Mouse (Mus musculus): ENCODE measurements around the gene Slc41a2. TPM values are rescaled to one million over a fixed set of nuclear protein-coding genes. Genes with fewer than 3 reads are reported as not detected.

The Slc41a2 gene
- total and polyA plus RNA-seq, 3 experiments = 0.17 TPM; not detected in 2

DNA sequence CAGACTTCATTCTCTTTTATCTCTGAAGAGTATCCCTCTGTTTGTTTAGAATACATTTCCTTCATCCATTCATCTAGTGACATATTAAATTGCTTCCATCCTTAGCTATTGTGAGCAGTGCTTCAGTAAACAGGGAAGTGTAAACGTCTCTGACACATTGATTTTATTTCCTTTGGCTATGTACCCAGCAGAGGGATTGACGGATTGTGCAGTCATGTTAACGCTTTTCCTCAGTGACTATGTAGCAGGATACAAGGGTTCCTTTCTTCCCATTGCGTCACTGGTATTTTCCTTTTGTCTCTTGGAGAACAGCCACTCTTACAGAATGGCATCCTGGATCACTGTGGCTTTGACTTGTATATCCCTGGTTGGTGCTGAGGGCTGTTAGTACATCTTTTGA lies 76.4 kb downstream of the Slc41a2 start:
- Histone ChIP-seq H3K79me2 (replicated peaks; ENCODE audit: control insufficient read depth, extremely low read depth, insufficient read depth, poor library complexity, severe bottlenecking) (no peaks in the 10 kb centered on the region), H3K4me3 (replicated peaks in 1 of 3; ENCODE audit: low read depth in 2 of 3, low read length in 2 of 3, poor library complexity in 1 of 3) (no peak overlapping the region), H3K9me3 (replicated peaks; ENCODE audit: low read length) (peaks cover 4% of the 10 kb centered on the region), H3K27me3 (replicated peaks) (no peaks in the 10 kb centered on the region), H3K4me1 (ENCODE audit: control insufficient read depth in 1 of 2, insufficient read depth in 2 of 2) (peaks cover 9 to 15% of the 10 kb centered on the region in 2 experiments), H3K36me3 (replicated peaks in 1 of 2; ENCODE audit: control insufficient read depth in 1 of 2, insufficient read depth in 1 of 2, low read length in 1 of 2) (no peaks in the 10 kb centered on the region), H3K4me2 (ENCODE audit: insufficient read depth, low read depth, poor library complexity, severe bottlenecking) (no peak overlapping the region), H3K9ac (ENCODE audit: insufficient read depth, low read depth) (no peak overlapping the region), H3K27ac (ENCODE audit: insufficient read depth, low read depth) (no peak overlapping the region)
- in situ Hi-C loops (cut with MboI; ENCODE audit: low pct_ligation_motif_present, low pct_unique_long_range_greater_than_20kb, low sequenced_read_pairs) = no loop called here
- TF ChIP-seq HCFC1 (IDR thresholded peaks at IDR 0.05; ENCODE audit: low read depth, low read length) = no peak
- no peak for TF ChIP-seq EP300 (IDR thresholded peaks at IDR 0.05; ENCODE audit: low read length)
- TF ChIP-seq MXI1 (IDR thresholded peaks at IDR 0.05; ENCODE audit: low read depth, low read length) = no peak
- TF ChIP-seq MAZ (IDR thresholded peaks at IDR 0.05; ENCODE audit: low read depth, low read length) = no peak
- TF ChIP-seq POLR2AphosphoS2 (IDR thresholded peaks at IDR 0.05; ENCODE audit: low read depth, low read length) = no peak
- TF ChIP-seq SIN3A (IDR thresholded peaks at IDR 0.05; ENCODE audit: low read length) = no peak
- TF ChIP-seq ETS1 (conservative IDR thresholded peaks at IDR 0.05; ENCODE audit: low read depth, low read length) = no peak
- TF ChIP-seq MAFK (IDR thresholded peaks at IDR 0.05; ENCODE audit: insufficient replicate concordance, low read length) = no peak
- TF ChIP-seq PAX5 (IDR thresholded peaks at IDR 0.05; ENCODE audit: low read length) = no peak
- no peak for TF ChIP-seq POLR2A (IDR thresholded peaks at IDR 0.05; ENCODE audit: low read depth, low read length)
- dilution Hi-C loops (cut with MboI; ENCODE audit: extremely low pct_ligation_motif_present, extremely low pct_unique_long_range_greater_than_20kb, low sequenced_read_pairs) = no loop called here
- no peak for DNase-seq (ENCODE audit: extremely low read depth)

DNA sequence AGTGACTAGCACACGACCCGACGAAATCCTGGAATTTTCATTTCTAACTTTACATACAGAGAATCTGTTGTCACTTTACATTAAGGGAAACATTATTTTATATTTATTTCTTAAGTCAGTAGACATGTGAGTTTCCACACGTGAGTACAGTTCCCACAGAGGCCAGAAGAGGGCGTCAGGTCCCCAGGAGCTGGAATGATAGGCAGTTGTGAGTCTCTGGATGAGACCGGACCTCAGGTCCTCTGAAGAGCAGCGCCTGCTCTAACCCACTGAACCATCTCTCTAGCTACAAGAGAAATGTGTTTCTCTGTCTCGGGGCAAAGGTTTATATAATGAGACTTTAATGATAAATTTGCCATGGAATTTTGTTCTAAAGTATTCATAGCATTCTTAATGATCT lies 86.3 kb downstream of the Slc41a2 start:
- no peaks in the 10 kb centered on the region for H3K79me2 ChIP-seq (replicated peaks; ENCODE audit: control insufficient read depth, extremely low read depth, insufficient read depth, poor library complexity, severe bottlenecking)
- no peak overlapping the region for H3K4me3 ChIP-seq (replicated peaks in 1 of 3; ENCODE audit: low read depth in 2 of 3, low read length in 2 of 3, poor library complexity in 1 of 3)
- peak; percentile 46 for DNase-seq (ENCODE audit: extremely low read depth)
- dilution Hi-C loops (cut with MboI; ENCODE audit: extremely low pct_ligation_motif_present, extremely low pct_unique_long_range_greater_than_20kb, low sequenced_read_pairs) (no loop called here), in situ Hi-C loops (cut with MboI; ENCODE audit: low pct_ligation_motif_present, low pct_unique_long_range_greater_than_20kb, low sequenced_read_pairs) (no loop called here)
- no peak overlapping the region for H3K9ac ChIP-seq (ENCODE audit: insufficient read depth, low read depth)
- no peak overlapping the region for H3K27ac ChIP-seq (ENCODE audit: insufficient read depth, low read depth)
- 0 out of 4 replicates have a peak, but pooled peaks cover 0 to 2% of the 10 kb centered on the region in 2 experiments for H3K4me1 ChIP-seq (ENCODE audit: control insufficient read depth in 1 of 2, insufficient read depth in 2 of 2)
- peak; percentile 68 for TF ChIP-seq RAD21 (IDR thresholded peaks at IDR 0.05; ENCODE audit: low read depth, low read length)
- TF ChIP-seq EP300 (IDR thresholded peaks at IDR 0.05; ENCODE audit: low read length) = no peak
- no peak for TF ChIP-seq MXI1 (IDR thresholded peaks at IDR 0.05; ENCODE audit: low read depth, low read length)
- no peak for TF ChIP-seq TBP (conservative IDR thresholded peaks at IDR 0.05; ENCODE audit: low read depth, low read length)
- no peak for TF ChIP-seq ZMIZ1 (IDR thresholded peaks at IDR 0.05; ENCODE audit: low read depth, low read length)
- TF ChIP-seq POLR2AphosphoS2 (IDR thresholded peaks at IDR 0.05; ENCODE audit: low read depth, low read length) = no peak
- TF ChIP-seq CHD1 (IDR thresholded peaks at IDR 0.05; ENCODE audit: low read depth, low read length) = no peak
- no peak for TF ChIP-seq UBTF (IDR thresholded peaks at IDR 0.05; ENCODE audit: low read depth, low read length)
- TF ChIP-seq MAFK (IDR thresholded peaks at IDR 0.05; ENCODE audit: insufficient replicate concordance, low read length) = no peak
- TF ChIP-seq PAX5 (IDR thresholded peaks at IDR 0.05; ENCODE audit: low read length) = no peak
- no peak for TF ChIP-seq POLR2A (IDR thresholded peaks at IDR 0.05; ENCODE audit: low read depth, low read length)
- no peak for TF ChIP-seq E2F4 (IDR thresholded peaks at IDR 0.05; ENCODE audit: insufficient replicate concordance, low read depth, low read length)
- no peak for TF ChIP-seq IRF4 (IDR thresholded peaks at IDR 0.05; ENCODE audit: low read depth, low read length)
- TF ChIP-seq MYC (IDR thresholded peaks at IDR 0.05; ENCODE audit: low read depth, low read length) = 0 out of 2 replicates have a peak, but pooled peaks have one; percentile 44
- TF ChIP-seq ETS1 (conservative IDR thresholded peaks at IDR 0.05; ENCODE audit: low read depth, low read length) = no peak
- no peak for TF ChIP-seq USF2 (conservative IDR thresholded peaks at IDR 0.05; ENCODE audit: low read depth, low read length)
- TF ChIP-seq CTCF (conservative IDR thresholded peaks at IDR 0.05 in 1 of 2, IDR thresholded peaks at IDR 0.05 in 1 of 2; ENCODE audit: low read depth in 2 of 2, low read length in 2 of 2) = peak; percentile 17 to 75; a peak in 3 of 4 replicates
- TF ChIP-seq JUND (conservative IDR thresholded peaks at IDR 0.05; ENCODE audit: low read depth, low read length) = no peak
- no peak for TF ChIP-seq ELF1 (IDR thresholded peaks at IDR 0.05; ENCODE audit: low read depth, low read length)
- TF ChIP-seq ZC3H11A (IDR thresholded peaks at IDR 0.05; ENCODE audit: low read depth, low read length) = peak; percentile 23; the same call in 1 of the 2 replicates
- no peak for TF ChIP-seq KAT2A (IDR thresholded peaks at IDR 0.05; ENCODE audit: insufficient replicate concordance, low read length)
- TF ChIP-seq ZNF384 (IDR thresholded peaks at IDR 0.05; ENCODE audit: low read depth, low read length) = no peak
- no peak for TF ChIP-seq HCFC1 (IDR thresholded peaks at IDR 0.05; ENCODE audit: low read depth, low read length)
- no peak for TF ChIP-seq MEF2A (IDR thresholded peaks at IDR 0.05; ENCODE audit: borderline replicate concordance, low read depth, low read length)
- no peak for TF ChIP-seq SIN3A (IDR thresholded peaks at IDR 0.05; ENCODE audit: low read length)
- peak; percentile 80 for TF ChIP-seq SMC3 (IDR thresholded peaks at IDR 0.05; ENCODE audit: low read depth, low read length)
- TF ChIP-seq BHLHE40 (IDR thresholded peaks at IDR 0.05; ENCODE audit: low read depth, low read length) = peak; percentile 88
- H3K27me3 ChIP-seq (replicated peaks) = no peaks in the 10 kb centered on the region
- H3K4me2 ChIP-seq (ENCODE audit: insufficient read depth, low read depth, poor library complexity, severe bottlenecking) = no peak overlapping the region
- H3K9me3 ChIP-seq (replicated peaks; ENCODE audit: low read length) = no peaks in the 10 kb centered on the region
- H3K36me3 ChIP-seq (replicated peaks in 1 of 2; ENCODE audit: control insufficient read depth in 1 of 2, insufficient read depth in 1 of 2, low read length in 1 of 2) = no peaks in the 10 kb centered on the region

All from CH12.LX (cell line).